Mouse (Mus musculus): ENCODE data around the gene Gm38655.
"Not testable (repeated sequence)": the region's sequence is repeated elsewhere in the genome, so short reads cannot be mapped to it uniquely, and the experiment has no call there.

The Gm38655 gene

DNA sequence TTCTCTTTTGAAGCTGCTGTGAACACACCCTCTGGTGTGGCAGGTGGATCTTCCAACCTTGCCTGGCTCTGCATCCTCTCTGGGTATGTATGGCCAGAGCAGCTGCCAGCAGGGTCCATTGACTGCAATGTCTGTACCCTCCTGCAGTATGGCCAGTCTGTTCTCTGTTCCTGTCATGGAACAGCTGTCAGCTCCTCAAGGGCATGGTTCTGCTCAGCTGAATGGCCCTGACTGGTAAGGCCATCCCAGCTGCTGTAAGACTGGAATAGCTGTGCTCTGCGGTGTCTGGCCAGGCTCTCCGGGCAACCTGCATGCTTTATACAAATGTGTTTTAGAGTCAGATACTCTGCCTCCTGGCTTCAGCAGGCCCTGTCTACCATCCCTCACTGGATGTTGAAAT lies 5.6 kb downstream of the Gm38655 start:
- no peak for DNase-seq (ENCODE audit: low read depth, low spot score)

- no peak for DNase-seq (ENCODE audit: low read depth, low spot score)
Observed at GRCm38 (mm10) chr17:25165970-25166671, 9.2 kb downstream of the Gm38655 start.

DNA sequence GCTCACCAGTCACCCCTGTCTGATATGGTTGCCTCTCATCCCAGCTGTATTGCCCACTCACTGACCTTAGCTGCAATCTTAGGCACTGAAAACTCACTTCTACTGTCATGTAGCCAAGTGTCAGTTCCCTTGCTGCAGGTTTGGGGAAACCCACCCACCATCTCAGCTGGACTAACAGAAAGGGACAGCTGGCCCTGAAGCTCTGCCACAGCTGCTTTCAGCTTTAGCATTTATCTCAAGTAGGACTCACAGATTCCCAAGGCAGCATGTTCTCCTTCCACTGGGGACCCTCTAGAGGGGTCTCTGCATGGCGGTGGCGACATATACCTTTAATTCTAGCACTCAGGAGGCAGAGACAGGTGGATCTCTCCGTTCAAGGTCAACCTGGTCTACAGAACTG lies 10.5 kb downstream of the Gm38655 start:
- DNase-seq (ENCODE audit: low read depth, low spot score) = no peak

DNA sequence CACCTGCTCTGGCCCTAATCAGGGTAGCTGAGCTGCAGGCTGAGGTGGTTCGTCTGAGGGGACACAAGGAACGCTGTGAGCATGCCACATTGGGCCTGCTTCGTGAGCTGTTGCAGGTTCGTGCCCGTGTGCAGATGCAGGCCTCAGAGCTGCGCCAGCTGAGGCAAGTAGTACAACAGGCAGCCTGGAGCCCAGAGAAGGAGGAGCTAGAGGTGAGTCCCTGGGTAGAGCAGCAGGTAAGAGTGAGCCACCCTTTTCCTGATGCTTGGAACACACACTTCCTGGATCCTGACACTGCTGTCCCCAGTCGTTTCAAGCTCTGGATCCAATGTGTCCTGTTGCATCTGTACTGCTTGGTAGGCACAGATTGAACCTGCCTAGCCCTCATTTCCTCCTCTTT lies 11.9 kb downstream of the Gm38655 start:
- DNase-seq (ENCODE audit: low read depth, low spot score) = no peak

DNA sequence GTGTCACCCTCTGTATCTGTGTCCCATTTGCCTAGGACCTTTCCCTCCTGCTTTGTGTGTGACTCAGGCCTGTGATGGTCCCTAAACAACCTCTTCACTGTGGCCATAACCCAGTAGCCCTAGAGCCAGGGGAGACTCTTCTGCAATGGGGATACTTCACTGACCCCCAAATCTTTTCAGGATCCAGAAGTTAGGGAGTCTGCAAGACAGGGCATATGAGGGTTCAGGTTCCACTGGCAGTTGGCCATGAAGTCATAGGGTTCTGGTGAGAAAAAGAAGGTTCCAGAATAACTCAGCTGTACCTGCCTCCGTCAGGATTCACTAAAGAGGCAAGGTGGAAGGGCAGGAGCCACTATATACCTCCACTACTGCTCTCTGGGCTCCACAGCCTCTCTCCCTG lies 13.1 kb downstream of the Gm38655 start, which contains the start of gene Ccdc154:
TSS of gene Ccdc154 (plus strand) at position 301 of the 400 bp plus-strand sequence.
- no peak for DNase-seq (ENCODE audit: low read depth, low spot score)

GRCm38 (mm10) chr17:25139960-25140359 lies 35.3 kb downstream of the Gm38655 start:
- peak; percentile 12 for DNase-seq (ENCODE audit: low read depth, low spot score)

GRCm38 (mm10) chr17:25138803-25139202 lies 36.5 kb downstream of the Gm38655 start:
- no peak for DNase-seq (ENCODE audit: low read depth, low spot score)

GRCm38 (mm10) chr17:25135622-25136021 lies 39.6 kb downstream of the Gm38655 start:
- DNase-seq (ENCODE audit: low read depth, low spot score) = no peak

GRCm38 (mm10) chr17:25133275-25133698 lies 42.0 kb downstream of the Gm38655 start, which contains the start of gene Clcn7:
TSS of gene Clcn7 (plus strand) at chr17:25133391.
- peak; percentile 97 for DNase-seq (ENCODE audit: low read depth, low spot score)

GRCm38 (mm10) chr17:25130060-25130459 lies 45.2 kb downstream of the Gm38655 start:
- no peak for DNase-seq (ENCODE audit: low read depth, low spot score)

- DNase-seq (ENCODE audit: low read depth, low spot score) = no peak
Observed at GRCm38 (mm10) chr17:25127681-25128080, 47.6 kb downstream of the Gm38655 start.

GRCm38 (mm10) chr17:25127079-25127478 lies 48.2 kb downstream of the Gm38655 start:
- DNase-seq (ENCODE audit: low read depth, low spot score) = peak; percentile 79

DNA sequence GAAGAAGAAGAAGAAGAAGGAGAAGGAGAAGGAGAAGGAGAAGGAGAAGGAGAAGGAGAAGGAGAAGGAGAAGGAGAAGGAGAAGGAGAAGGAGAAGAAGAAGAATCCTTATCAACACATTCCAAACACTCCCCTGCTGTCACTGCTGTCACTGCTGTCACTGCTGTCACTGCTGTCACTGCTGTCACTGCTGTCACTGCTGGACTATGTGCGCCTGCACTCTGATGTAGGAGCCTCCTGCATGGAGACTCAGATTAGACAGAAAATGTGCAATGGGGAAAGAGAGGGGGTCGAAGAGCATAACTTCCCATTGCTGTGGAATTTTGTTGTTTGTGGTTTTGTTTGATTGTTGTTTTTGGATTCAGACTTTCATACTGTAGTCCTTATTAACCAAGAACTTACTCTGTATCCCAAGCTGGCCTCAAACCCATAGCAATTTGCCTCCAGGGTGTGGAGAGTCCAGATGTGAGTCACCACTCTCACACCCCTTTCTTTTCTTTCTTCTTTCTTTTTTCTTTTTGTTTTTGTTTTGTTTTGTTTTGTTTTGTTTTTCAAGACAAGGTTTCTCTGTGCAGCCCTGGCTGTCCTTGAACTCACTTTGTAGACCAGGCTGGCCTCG lies 49.7 kb downstream of the Gm38655 start:
- DNase-seq (ENCODE audit: low read depth, low spot score) = not testable (repeated sequence)

DNA sequence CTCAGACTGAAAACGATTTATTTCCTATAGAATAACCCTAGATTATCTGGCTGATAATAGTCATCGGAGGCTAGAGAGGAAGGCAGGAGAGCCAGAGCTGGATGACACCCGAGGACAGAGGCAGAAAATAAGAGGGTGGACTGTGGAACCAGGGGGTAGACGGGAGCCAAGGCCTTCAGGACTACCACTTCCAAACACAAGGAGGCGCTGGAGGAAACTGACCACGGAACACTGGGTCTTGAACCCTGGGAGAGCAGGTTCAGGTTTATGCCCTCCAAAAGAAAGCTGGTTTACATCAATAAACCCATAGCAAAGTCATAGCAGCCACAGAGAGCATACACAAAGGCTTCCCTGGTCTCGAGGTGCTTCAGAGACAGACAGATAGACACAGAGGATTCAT lies 51.3 kb downstream of the Gm38655 start:
- DNase-seq (ENCODE audit: low read depth, low spot score) = no peak
